Mouse (Mus musculus): Measurements from ENCODE around the gene Dusp13. TPM values are rescaled to one million over a fixed set of nuclear protein-coding genes. Genes with fewer than 3 reads are reported as not detected.
A peak's percentile ranks its signal among the peaks of the same experiment; 100 is the strongest.

Dusp13 gene
- polyA plus RNA-seq, 2 experiments = 0.04 TPM; not detected in 1

- ATAC-seq (ENCODE audit: insufficient read depth) = no peak
- Histone ChIP-seq H3K9me3 (ENCODE audit: control insufficient read depth, low read length) (no peaks in the 10 kb centered on the region), H3K4me1 (replicated peaks; ENCODE audit: control insufficient read depth in 2 of 2, insufficient read depth in 2 of 2, low read length in 1 of 2) (no peaks in the 10 kb centered on the region), H3K4me2 (ENCODE audit: low read depth) (no peak overlapping the region), H3K36me3 (replicated peaks; ENCODE audit: control insufficient read depth, insufficient read depth, low read depth) (no peaks in the 10 kb centered on the region), H3K9ac (replicated peaks) (no peak overlapping the region), H3K27me3 (ENCODE audit: control insufficient read depth, insufficient read depth, low read length) (no peaks in the 10 kb centered on the region), H3K4me3 (ENCODE audit: insufficient read depth in 1 of 2, low read depth in 2 of 2, low read length in 2 of 2) (no peak overlapping the region), H3K27ac (no peak overlapping the region)
- WGBS (ENCODE audit: insufficient replicate concordance) = 75% methylated on average over 4 of the region's 4 CpGs
- TF ChIP-seq EP300 (IDR thresholded peaks at IDR 0.05; ENCODE audit: low read depth) = no peak
- no peak for DNase-seq (ENCODE audit: low read depth in 3 of 3, low spot score in 3 of 3)
Measured at GRCm38 (mm10) chr14:21742441-21742840, 8.5 kb downstream of the Dusp13 start.

GRCm38 (mm10) chr14:21741786-21742185, 9.2 kb downstream of the Dusp13 start:
- no peak overlapping the region for H3K27ac ChIP-seq
- peak; percentile 56; the same call in 1 of the 2 replicates for ATAC-seq (ENCODE audit: insufficient read depth)
- H3K9me3 ChIP-seq (ENCODE audit: control insufficient read depth, low read length) = no peaks in the 10 kb centered on the region
- no peak overlapping the region for H3K4me2 ChIP-seq (ENCODE audit: low read depth)
- no peaks in the 10 kb centered on the region for H3K36me3 ChIP-seq (replicated peaks; ENCODE audit: control insufficient read depth, insufficient read depth, low read depth)
- no peak overlapping the region for H3K4me3 ChIP-seq (ENCODE audit: insufficient read depth in 1 of 2, low read depth in 2 of 2, low read length in 2 of 2)
- H3K4me1 ChIP-seq (replicated peaks; ENCODE audit: control insufficient read depth in 2 of 2, insufficient read depth in 2 of 2, low read length in 1 of 2) = no peaks in the 10 kb centered on the region
- 19% methylated on average over 4 of the region's 4 CpGs for WGBS (ENCODE audit: insufficient replicate concordance)
- H3K27me3 ChIP-seq (ENCODE audit: control insufficient read depth, insufficient read depth, low read length) = no peaks in the 10 kb centered on the region
- no peak overlapping the region for H3K9ac ChIP-seq (replicated peaks)
- peak; percentile 97 for TF ChIP-seq CTCF (IDR thresholded peaks at IDR 0.05; ENCODE audit: low read depth)
- no peak for TF ChIP-seq EP300 (IDR thresholded peaks at IDR 0.05; ENCODE audit: low read depth)
- no peak for DNase-seq (ENCODE audit: low read depth in 3 of 3, low spot score in 3 of 3)

- no peak for ATAC-seq (ENCODE audit: insufficient read depth)
- Histone ChIP-seq H3K4me1 (replicated peaks; ENCODE audit: control insufficient read depth in 2 of 2, insufficient read depth in 2 of 2, low read length in 1 of 2) (no peaks in the 10 kb centered on the region), H3K9ac (replicated peaks) (no peak overlapping the region), H3K27ac (no peak overlapping the region), H3K4me3 (ENCODE audit: insufficient read depth in 1 of 2, low read depth in 2 of 2, low read length in 2 of 2) (no peak overlapping the region), H3K9me3 (ENCODE audit: control insufficient read depth, low read length) (no peaks in the 10 kb centered on the region), H3K4me2 (ENCODE audit: low read depth) (no peak overlapping the region), H3K27me3 (ENCODE audit: control insufficient read depth, insufficient read depth, low read length) (no peaks in the 10 kb centered on the region), H3K36me3 (replicated peaks; ENCODE audit: control insufficient read depth, insufficient read depth, low read depth) (no peaks in the 10 kb centered on the region)
- WGBS (ENCODE audit: insufficient replicate concordance) = 61% methylated on average over 3 of the region's 3 CpGs
- no peak for TF ChIP-seq CTCF (IDR thresholded peaks at IDR 0.05; ENCODE audit: low read depth)
- DNase-seq (ENCODE audit: low read depth in 3 of 3, low spot score in 3 of 3) = no peak
Measured at GRCm38 (mm10) chr14:21741314-21741713, 9.7 kb downstream of the Dusp13 start.

GRCm38 (mm10) chr14:21740345-21740744, 10.6 kb downstream of the Dusp13 start:
- Histone ChIP-seq H3K4me2 (ENCODE audit: low read depth) (no peak overlapping the region), H3K27me3 (ENCODE audit: control insufficient read depth, insufficient read depth, low read length) (no peaks in the 10 kb centered on the region), H3K27ac (no peak overlapping the region), H3K4me1 (replicated peaks; ENCODE audit: control insufficient read depth in 2 of 2, insufficient read depth in 2 of 2, low read length in 1 of 2) (no peaks in the 10 kb centered on the region), H3K9me3 (ENCODE audit: control insufficient read depth, low read length) (no peaks in the 10 kb centered on the region), H3K9ac (replicated peaks) (no peak overlapping the region), H3K36me3 (replicated peaks; ENCODE audit: control insufficient read depth, insufficient read depth, low read depth) (no peaks in the 10 kb centered on the region), H3K4me3 (ENCODE audit: insufficient read depth in 1 of 2, low read depth in 2 of 2, low read length in 2 of 2) (no peak overlapping the region)
- DNase-seq (ENCODE audit: low read depth in 3 of 3, low spot score in 3 of 3) (no peak), ATAC-seq (ENCODE audit: insufficient read depth) (no peak)
- TF ChIP-seq CTCF (IDR thresholded peaks at IDR 0.05; ENCODE audit: low read depth) (no peak), EP300 (IDR thresholded peaks at IDR 0.05; ENCODE audit: low read depth) (no peak)
- WGBS (ENCODE audit: insufficient replicate concordance) = 74% methylated on average over 7 of the region's 7 CpGs

- ATAC-seq (ENCODE audit: insufficient read depth) (no peak), DNase-seq (ENCODE audit: low read depth in 3 of 3, low spot score in 3 of 3) (no peak)
- Histone ChIP-seq H3K4me2 (ENCODE audit: low read depth) (no peak overlapping the region), H3K9ac (replicated peaks) (no peak overlapping the region), H3K9me3 (ENCODE audit: control insufficient read depth, low read length) (no peaks in the 10 kb centered on the region), H3K27ac (no peak overlapping the region), H3K27me3 (ENCODE audit: control insufficient read depth, insufficient read depth, low read length) (no peaks in the 10 kb centered on the region), H3K4me1 (replicated peaks; ENCODE audit: control insufficient read depth in 2 of 2, insufficient read depth in 2 of 2, low read length in 1 of 2) (no peaks in the 10 kb centered on the region), H3K4me3 (ENCODE audit: insufficient read depth in 1 of 2, low read depth in 2 of 2, low read length in 2 of 2) (no peak overlapping the region), H3K36me3 (replicated peaks; ENCODE audit: control insufficient read depth, insufficient read depth, low read depth) (no peaks in the 10 kb centered on the region)
- 71% methylated on average over 15 of the region's 15 CpGs for WGBS (ENCODE audit: insufficient replicate concordance)
- no peak for TF ChIP-seq CTCF (IDR thresholded peaks at IDR 0.05; ENCODE audit: low read depth)
- no peak for TF ChIP-seq EP300 (IDR thresholded peaks at IDR 0.05; ENCODE audit: low read depth)
Measured at GRCm38 (mm10) chr14:21733131-21733905, 17.7 kb downstream of the Dusp13 start.

Measured in liver, embryonic 14.5 days (tissue).